Comparison of ENCODE assay signal across 8 mouse cellular contexts in genomic region chr14:51266113-51266512, GRCm38 (mm10). TPM values are rescaled to one million over a fixed set of nuclear protein-coding genes. Genes with fewer than 3 reads are reported as not detected.
DNase-seq lines count a peak whose midpoint lies in the region; ATAC-seq lines count a peak whose summit lies in the region.

No protein-coding gene starts in this region.

- DNase-seq in CD4-positive helper T cell, adult 2 months (ENCODE audit: low read depth, low spot score): peak; percentile 19
- peak; percentile 39 for DNase-seq in c-Kit-negative CD71-positive TER-119-positive erythroid progenitor cells, embryonic 14.5 days (ENCODE audit: low read depth, low spot score)
- peak; percentile 58 for DNase-seq in fibroblast of lung, adult 2 months (ENCODE audit: low read depth)
- peak; percentile 79 for DNase-seq in kidney, postnatal 14 days
- peak; percentile 77 for DNase-seq in liver, embryonic 11.5 days (ENCODE audit: low spot score)

- H3K27ac ChIP-seq in heart, embryonic 14.5 days (replicated peaks in 1 of 2; ENCODE audit: control insufficient read depth in 1 of 2, insufficient read depth in 1 of 2, low read depth in 2 of 2, low read length in 2 of 2): peak overlapping the region; percentile 84
- no peak overlapping the region for H3K27ac ChIP-seq in liver, embryonic 11.5 days (ENCODE audit: low read depth, low read length)
- H3K27ac ChIP-seq in neural tube, embryonic 12.5 days: no peak overlapping the region
- H3K27ac ChIP-seq in stomach, embryonic 16.5 days (ENCODE audit: low read length): no peak overlapping the region

- ATAC-seq in heart, embryonic 14.5 days (ENCODE audit: insufficient number of reproducible peaks, insufficient read depth, low FRiP score, low read depth): peak; percentile 85
- peak; percentile 77 for ATAC-seq in liver, embryonic 11.5 days (replicated peaks; ENCODE audit: low FRiP score)
- peak; percentile 93 for ATAC-seq in neural tube, embryonic 12.5 days (ENCODE audit: low FRiP score, low read depth)
- peak; percentile 79 for ATAC-seq in stomach, embryonic 16.5 days (ENCODE audit: insufficient read depth, low FRiP score)

- peak overlapping the region; percentile 61 for H3K4me2 ChIP-seq in heart, embryonic 14.5 days (ENCODE audit: low read length)
- H3K4me2 ChIP-seq in liver, embryonic 11.5 days: peak overlapping the region; percentile 23; the same call in 1 of the 2 replicates
- no peak overlapping the region for H3K4me2 ChIP-seq in neural tube, embryonic 12.5 days (replicated peaks)
- peak overlapping the region; percentile 43 for H3K4me2 ChIP-seq in stomach, embryonic 16.5 days (ENCODE audit: low read depth, low read length)

- H3K4me1 ChIP-seq in heart, embryonic 14.5 days (ENCODE audit: control insufficient read depth in 2 of 2, insufficient read depth in 2 of 2, low read length in 2 of 2): peaks cover 0 to 2% of the 10 kb centered on the region in 2 experiments; a peak in 1 of 4 replicates
- H3K4me1 ChIP-seq in liver, embryonic 11.5 days (replicated peaks; ENCODE audit: control insufficient read depth, insufficient read depth, low read length): no peaks in the 10 kb centered on the region
- no peaks in the 10 kb centered on the region for H3K4me1 ChIP-seq in neural tube, embryonic 12.5 days
- no peaks in the 10 kb centered on the region for H3K4me1 ChIP-seq in stomach, embryonic 16.5 days (ENCODE audit: control insufficient read depth, insufficient read depth, low read length)

- no peaks in the 10 kb centered on the region for H3K36me3 ChIP-seq in heart, embryonic 14.5 days (ENCODE audit: control insufficient read depth, insufficient read depth, low read length)
- no peaks in the 10 kb centered on the region for H3K36me3 ChIP-seq in liver, embryonic 11.5 days (ENCODE audit: control insufficient read depth, insufficient read depth, low read length)
- no peaks in the 10 kb centered on the region for H3K36me3 ChIP-seq in neural tube, embryonic 12.5 days
- H3K36me3 ChIP-seq in stomach, embryonic 16.5 days (ENCODE audit: control insufficient read depth, insufficient read depth, low read length): no peaks in the 10 kb centered on the region

- peak overlapping the region; percentile 59 for H3K9ac ChIP-seq in heart, embryonic 14.5 days (ENCODE audit: low read length)
- H3K9ac ChIP-seq in liver, embryonic 11.5 days (ENCODE audit: low read depth, low read length): no peak overlapping the region
- H3K9ac ChIP-seq in neural tube, embryonic 12.5 days: no peak overlapping the region
- H3K9ac ChIP-seq in stomach, embryonic 16.5 days (ENCODE audit: low read length): peak overlapping the region; percentile 57; the same call in 1 of the 2 replicates

- no peak overlapping the region for H3K4me3 ChIP-seq in heart, embryonic 14.5 days (ENCODE audit: control insufficient read depth in 1 of 2, insufficient read depth in 1 of 2, low read depth in 1 of 2, low read length in 2 of 2)
- no peak overlapping the region for H3K4me3 ChIP-seq in liver, embryonic 11.5 days (ENCODE audit: low read depth, low read length)
- no peak overlapping the region for H3K4me3 ChIP-seq in neural tube, embryonic 12.5 days
- H3K4me3 ChIP-seq in stomach, embryonic 16.5 days (replicated peaks; ENCODE audit: low read length): peak overlapping the region; percentile 13; the same call in 1 of the 2 replicates

- no peaks in the 10 kb centered on the region for H3K9me3 ChIP-seq in heart, embryonic 14.5 days (ENCODE audit: control insufficient read depth, low read length)
- H3K9me3 ChIP-seq in liver, embryonic 11.5 days (ENCODE audit: control insufficient read depth, low read length): no peaks in the 10 kb centered on the region
- H3K9me3 ChIP-seq in neural tube, embryonic 12.5 days: no peaks in the 10 kb centered on the region
- no peaks in the 10 kb centered on the region for H3K9me3 ChIP-seq in stomach, embryonic 16.5 days (replicated peaks; ENCODE audit: control insufficient read depth, low read length)

- WGBS in heart, embryonic 14.5 days: 4% methylated on average over 9 of the region's 9 CpGs
- 6% methylated on average over 9 of the region's 9 CpGs for WGBS in liver, embryonic 11.5 days
- 8% methylated on average over 9 of the region's 9 CpGs for WGBS in neural tube, embryonic 12.5 days
- WGBS in stomach, embryonic 16.5 days: 5% methylated on average over 9 of the region's 9 CpGs

- H3K27me3 ChIP-seq in heart, embryonic 14.5 days (ENCODE audit: control insufficient read depth, insufficient read depth, low read length): no peaks in the 10 kb centered on the region
- H3K27me3 ChIP-seq in liver, embryonic 11.5 days (replicated peaks; ENCODE audit: control insufficient read depth, insufficient read depth, low read length): no peaks in the 10 kb centered on the region
- H3K27me3 ChIP-seq in neural tube, embryonic 12.5 days (replicated peaks): no peaks in the 10 kb centered on the region
- no peaks in the 10 kb centered on the region for H3K27me3 ChIP-seq in stomach, embryonic 16.5 days (ENCODE audit: control insufficient read depth, insufficient read depth, low read length)

RNA-seq across cellular contexts. Expression of gene Rnase2a, which starts 10.2 kb away (rescaled TPM):
- polyA plus RNA-seq in heart, embryonic 14.5 days (2014; fragmentation: Nextera tagmentation; extraction: Ambion mirVana): not detected in 2 replicates
- polyA plus RNA-seq in liver, embryonic 11.5 days (2014; fragmentation: Nextera tagmentation; extraction: Ambion mirVana): not detected in 2 replicates
- not detected in 2 replicates for polyA plus RNA-seq in neural tube, embryonic 12.5 days (2016; fragmentation: Nextera tagmentation; extraction: Ambion mirVana)
- not detected in 2 replicates for polyA plus RNA-seq in stomach, embryonic 16.5 days (2015; fragmentation: Nextera tagmentation; extraction: Ambion mirVana)

Comparison
In these comparisons a context has a peak if more than half of its experiments do, and no peak if none do; other contexts are left out.
1. DNase-seq: peak in every context shown above with its lines; median percentile 79 in kidney, postnatal 14 days; 77 in liver, embryonic 11.5 days; 58 in fibroblast of lung, adult 2 months; 39 in c-Kit-negative CD71-positive TER-119-positive erythroid progenitor cells, embryonic 14.5 days; 19 in CD4-positive helper T cell, adult 2 months.
2. H3K27ac ChIP-seq: peak in heart, embryonic 14.5 days (2 of 2); none in liver, embryonic 11.5 days (single experiment), neural tube, embryonic 12.5 days (single experiment) and stomach, embryonic 16.5 days (single experiment).
3. H3K9ac ChIP-seq: peak in heart, embryonic 14.5 days (single experiment) and stomach, embryonic 16.5 days (single experiment); none in liver, embryonic 11.5 days (single experiment) and neural tube, embryonic 12.5 days (single experiment).
4. Peak in every context shown above with its lines, with median percentiles within 50 percentile points of each other: ATAC-seq.